Mouse (Mus musculus) heart, embryonic 12.5 days (tissue): Measurements from ENCODE around the gene Dner. TPM values are rescaled to one million over a fixed set of nuclear protein-coding genes. Genes with fewer than 3 reads are reported as not detected.
A peak's percentile ranks its signal among the peaks of the same experiment; 100 is the strongest.

Source experiments
- ATAC-seq: fragments of 200-750 bp; cut with Nextera tagmentation; 2 replicates; pipeline ENCODE4 v1.8.0; 2017; ENCODE audit warnings: moderate TSS enrichment, moderate library complexity; ENCODE audit not compliant: insufficient number of reproducible peaks, low FRiP score
- H3K27ac ChIP-seq: fragments of 300-500 bp; sonication (generic); 2 replicates; pipeline ENCODE4 v1.5.1; 2016; ENCODE audit warnings: mild to moderate bottlenecking, moderate library complexity; ENCODE audit not compliant: poor library complexity, severe bottlenecking
- H3K27me3 ChIP-seq: fragments of 300-500 bp; sonication (generic); replicated peaks from 2 replicates; pipeline ENCODE4 v1.6.1; 2016; ENCODE audit warnings: mild to moderate bottlenecking, moderate library complexity
- H3K36me3 ChIP-seq: fragments of 300-500 bp; sonication (generic); 2 replicates; pipeline ENCODE4 v1.6.1; 2016; ENCODE audit warnings: mild to moderate bottlenecking, moderate library complexity
- H3K4me1 ChIP-seq: fragments of 300-500 bp; sonication (generic); replicated peaks from 2 replicates; pipeline ENCODE4 v1.6.1; 2016; ENCODE audit warnings: mild to moderate bottlenecking
- H3K4me2 ChIP-seq: fragments of 300-500 bp; sonication (generic); 2 replicates; pipeline ENCODE4 v1.6.1; 2016; ENCODE audit warnings: mild to moderate bottlenecking, moderate library complexity
- H3K4me3 ChIP-seq: fragments of 300-500 bp; sonication (generic); 2 replicates; pipeline ENCODE4 v1.5.1; 2016; ENCODE audit warnings: mild to moderate bottlenecking
- H3K9ac ChIP-seq: fragments of 300-500 bp; sonication (generic); 2 replicates; pipeline ENCODE4 v1.6.1; 2016; ENCODE audit warnings: mild to moderate bottlenecking, moderate library complexity
- H3K9me3 ChIP-seq: fragments of 300-500 bp; sonication (generic); replicated peaks from 2 replicates; pipeline ENCODE4 v1.6.1; 2016; ENCODE audit warnings: mild to moderate bottlenecking, moderate library complexity
- WGBS: fragments of 180-500 bp; shearing (Covaris S2); methylation state at CpG from one replicate; pipeline ENCODE4 v1.1.7; 2016; 5-methylcytosine and 5-hydroxymethylcytosine counted together
- polyA plus RNA-seq: library from polyadenylated mRNA; unstranded; fragments of >200 nt; fragmentation: Nextera tagmentation; extraction: Ambion mirVana; gene quantifications from 2 replicates; pipeline ENCODE4 v1.2.1, GENCODE M21; 2016

Dner gene
- polyA plus RNA-seq, 1 experiment from 2014 or later: 1.2 TPM

- Histone ChIP-seq H3K27me3 (no peaks in the 10 kb centered on the region), H3K4me2 (no peak overlapping the region), H3K4me1 (peaks cover 1% of the 10 kb centered on the region; the same call in 1 of the 2 replicates), H3K9me3 (no peaks in the 10 kb centered on the region), H3K4me3 (no peak overlapping the region), H3K9ac (no peak overlapping the region), H3K27ac (no peak overlapping the region), H3K36me3 (no peaks in the 10 kb centered on the region)
- WGBS: 51% methylated on average over 9 of the region's 9 CpGs
- ATAC-seq: no peak
Measured at GRCm38 (mm10) chr1:84590534-84590933, 105.5 kb downstream of the Dner start.

DNA sequence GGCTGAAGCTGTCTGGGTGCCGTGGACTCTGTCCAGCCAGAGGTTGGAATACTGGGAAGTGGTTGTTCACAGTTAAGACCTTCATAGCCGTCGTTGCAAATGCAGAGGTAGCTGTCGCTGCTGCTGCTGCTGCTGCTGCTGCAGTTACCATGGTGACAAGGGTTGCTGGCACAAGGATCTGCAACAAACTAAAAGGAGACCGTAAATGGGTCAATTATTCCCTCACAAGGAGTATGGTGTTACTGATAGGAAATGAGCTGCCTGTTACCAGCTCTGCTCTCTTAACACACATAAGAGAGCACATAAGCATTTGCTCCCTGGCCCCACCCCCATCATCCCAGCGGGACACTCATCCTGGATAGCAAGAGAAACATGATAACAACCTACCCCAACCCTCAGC is 110.6 kb downstream of the Dner start:
- no peak overlapping the region for H3K4me3 ChIP-seq
- no peaks in the 10 kb centered on the region for H3K36me3 ChIP-seq
- no peaks in the 10 kb centered on the region for H3K9me3 ChIP-seq
- no peak overlapping the region for H3K27ac ChIP-seq
- ATAC-seq: no peak
- no peak overlapping the region for H3K9ac ChIP-seq
- H3K4me2 ChIP-seq: no peak overlapping the region
- 18% methylated on average over 6 of the region's 6 CpGs for WGBS
- H3K27me3 ChIP-seq: 0 out of 2 replicates have a peak, but pooled peaks cover 2% of the 10 kb centered on the region
- H3K4me1 ChIP-seq: peaks cover 17% of the 10 kb centered on the region

DNA sequence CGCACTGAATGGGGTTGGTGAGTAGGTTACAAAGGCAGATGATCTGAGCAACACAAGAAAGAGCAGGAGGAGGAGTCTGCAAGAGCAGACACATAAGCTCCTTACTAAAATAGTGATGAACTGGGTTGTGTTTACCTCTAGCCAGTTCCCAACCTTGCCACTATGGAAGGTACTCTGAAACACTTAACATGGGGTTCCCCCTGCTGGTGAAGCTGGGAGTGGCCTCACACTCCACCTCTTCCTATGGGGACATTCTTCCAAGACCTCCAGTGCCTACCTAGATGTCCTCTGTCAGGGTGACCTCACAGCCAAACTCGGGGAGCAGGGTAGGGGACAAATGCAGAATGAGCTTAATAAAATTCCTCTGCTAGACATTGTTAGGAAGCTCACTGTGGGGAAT is 114.2 kb downstream of the Dner start:
- H3K4me1 ChIP-seq: peaks cover 19% of the 10 kb centered on the region
- H3K36me3 ChIP-seq: no peaks in the 10 kb centered on the region
- H3K4me2 ChIP-seq: no peak overlapping the region
- 0 out of 2 replicates have a peak, but pooled peaks cover 2% of the 10 kb centered on the region for H3K27me3 ChIP-seq
- H3K4me3 ChIP-seq: no peak overlapping the region
- 55% methylated on average over 2 of the region's 2 CpGs for WGBS
- peak; percentile 61; the same call in 1 of the 2 replicates for ATAC-seq
- H3K27ac ChIP-seq: no peak overlapping the region
- no peaks in the 10 kb centered on the region for H3K9me3 ChIP-seq
- H3K9ac ChIP-seq: no peak overlapping the region

DNA sequence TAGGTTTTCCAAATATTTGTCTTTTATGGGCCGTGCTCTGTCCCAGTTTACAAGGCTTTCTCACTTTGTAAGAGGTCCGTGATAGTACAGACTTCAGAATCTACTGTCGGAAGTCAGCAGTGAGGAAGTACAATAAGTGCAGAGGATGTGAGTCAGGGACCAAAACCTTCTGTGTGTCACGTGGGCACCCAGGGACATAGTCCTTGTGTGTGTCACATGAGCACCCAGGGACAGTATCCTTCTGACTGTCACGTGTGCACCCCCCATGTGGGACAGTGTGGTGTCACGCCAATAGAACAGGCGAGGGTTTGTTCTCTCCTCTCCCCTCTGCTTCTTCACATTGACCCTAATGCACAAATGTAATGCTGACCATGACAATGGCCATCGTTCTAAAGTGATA is 134.2 kb downstream of the Dner start:
- Histone ChIP-seq H3K4me3 (no peak overlapping the region), H3K9ac (no peak overlapping the region), H3K27ac (no peak overlapping the region), H3K9me3 (no peaks in the 10 kb centered on the region), H3K4me2 (no peak overlapping the region), H3K27me3 (no peaks in the 10 kb centered on the region), H3K4me1 (no peaks in the 10 kb centered on the region), H3K36me3 (no peaks in the 10 kb centered on the region)
- WGBS: 67% methylated on average over 8 of the region's 8 CpGs
- no peak for ATAC-seq

- H3K4me3 ChIP-seq: no peak overlapping the region
- 66% methylated on average over 4 of the region's 4 CpGs for WGBS
- H3K4me2 ChIP-seq: no peak overlapping the region
- no peaks in the 10 kb centered on the region for H3K9me3 ChIP-seq
- H3K27ac ChIP-seq: no peak overlapping the region
- H3K36me3 ChIP-seq: no peaks in the 10 kb centered on the region
- ATAC-seq: no peak
- H3K9ac ChIP-seq: no peak overlapping the region
- H3K4me1 ChIP-seq: no peaks in the 10 kb centered on the region
- H3K27me3 ChIP-seq: no peaks in the 10 kb centered on the region
Measured at GRCm38 (mm10) chr1:84561387-84561786, 134.6 kb downstream of the Dner start.

DNA sequence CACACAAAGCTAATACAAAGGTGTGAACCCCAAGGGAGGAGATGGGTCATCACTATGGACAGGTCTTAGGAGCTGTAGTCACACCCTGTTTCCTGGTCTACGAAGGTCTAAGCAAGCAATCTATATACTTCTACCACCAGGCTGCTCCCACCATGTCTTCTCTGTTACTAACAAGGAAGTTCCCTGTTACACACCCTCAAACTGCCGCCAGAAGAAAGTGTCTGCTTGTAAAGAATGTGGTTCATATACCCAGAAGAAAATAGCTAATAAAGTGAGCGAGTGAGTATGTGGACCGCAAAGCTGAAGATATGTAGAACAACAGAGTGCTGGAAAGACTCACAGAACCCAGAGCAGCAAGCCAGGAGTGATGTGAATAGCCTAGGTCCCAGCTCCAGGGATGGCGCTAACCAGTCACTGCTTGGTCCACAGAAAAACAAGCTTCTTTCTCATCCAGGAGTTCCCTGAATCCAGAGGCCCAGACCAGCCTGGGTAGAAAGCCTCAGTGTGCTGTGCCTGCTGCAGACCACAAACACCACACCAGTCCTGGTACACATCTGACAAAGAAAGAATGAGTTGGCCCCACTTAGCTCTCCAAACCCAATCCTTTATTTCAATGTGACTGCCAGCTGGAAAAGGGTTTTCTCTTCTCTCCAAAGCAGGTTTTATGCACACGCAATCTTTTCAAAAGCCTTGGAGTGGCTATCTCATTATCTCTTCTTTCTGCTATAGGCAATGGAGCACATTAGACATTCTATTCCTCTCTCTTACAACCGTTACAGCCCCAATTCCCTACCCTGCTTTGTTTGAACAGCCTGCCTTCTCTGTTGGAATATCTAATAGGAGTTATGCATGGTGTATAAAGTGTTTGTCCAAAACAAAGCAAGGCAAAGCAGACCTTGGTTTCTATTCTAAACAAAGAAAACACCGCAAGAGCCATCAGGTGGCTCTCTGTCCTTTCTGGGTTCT is 139.2 kb downstream of the Dner start:
- WGBS: 82% methylated on average over 8 of the region's 8 CpGs
- H3K27me3 ChIP-seq: no peaks in the 10 kb centered on the region

GRCm38 (mm10) chr1:84552005-84552404 is 144.0 kb downstream of the Dner start:
- ATAC-seq: no peak
- Histone ChIP-seq H3K4me2 (no peak overlapping the region), H3K9me3 (no peaks in the 10 kb centered on the region), H3K27me3 (no peaks in the 10 kb centered on the region), H3K36me3 (no peaks in the 10 kb centered on the region), H3K9ac (no peak overlapping the region), H3K4me1 (peaks cover 3% of the 10 kb centered on the region; the same call in 1 of the 2 replicates), H3K4me3 (no peak overlapping the region), H3K27ac (no peak overlapping the region)
- WGBS: 89% methylated on average over 3 of the region's 3 CpGs

More for the DNA sequence above, 139.2 kb downstream of the Dner start:
- H3K9me3 ChIP-seq: no peaks in the 10 kb centered on the region
- no peaks in the 10 kb centered on the region for H3K36me3 ChIP-seq
- no peak overlapping the region for H3K4me3 ChIP-seq
- H3K9ac ChIP-seq: no peak overlapping the region
- no peak for ATAC-seq
- H3K27ac ChIP-seq: no peak overlapping the region
- peaks cover 3% of the 10 kb centered on the region; the same call in 1 of the 2 replicates for H3K4me1 ChIP-seq
- H3K4me2 ChIP-seq: no peak overlapping the region

DNA sequence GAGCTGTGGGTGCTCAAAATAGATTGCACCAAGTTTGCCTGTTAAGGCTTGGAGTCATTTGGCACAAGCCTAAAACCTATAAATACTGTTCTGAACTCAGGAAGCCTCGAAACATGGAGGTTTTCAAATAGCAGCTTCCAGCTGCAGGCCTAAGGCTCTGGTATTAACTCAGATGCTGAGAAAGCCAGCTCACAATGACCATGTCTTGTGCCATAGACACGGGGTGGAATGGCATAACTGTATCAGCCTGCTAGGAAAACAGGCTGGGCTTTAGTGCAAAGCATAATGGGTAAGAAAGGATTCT is 146.0 kb downstream of the Dner start:
- Histone ChIP-seq H3K9ac (no peak overlapping the region), H3K4me2 (no peak overlapping the region), H3K4me3 (no peak overlapping the region), H3K9me3 (no peaks in the 10 kb centered on the region), H3K27me3 (no peaks in the 10 kb centered on the region), H3K27ac (no peak overlapping the region), H3K4me1 (peaks cover 3% of the 10 kb centered on the region; the same call in 1 of the 2 replicates), H3K36me3 (no peaks in the 10 kb centered on the region)
- 58% methylated on average over 2 of the region's 2 CpGs for WGBS
- ATAC-seq: no peak

GRCm38 (mm10) chr1:84549367-84550064 is 146.5 kb downstream of the Dner start:
- H3K9me3 ChIP-seq: no peaks in the 10 kb centered on the region
- no peaks in the 10 kb centered on the region for H3K4me1 ChIP-seq
- H3K4me2 ChIP-seq: no peak overlapping the region
- H3K36me3 ChIP-seq: no peaks in the 10 kb centered on the region
- no peak overlapping the region for H3K4me3 ChIP-seq
- no peak overlapping the region for H3K9ac ChIP-seq
- no peaks in the 10 kb centered on the region for H3K27me3 ChIP-seq
- ATAC-seq: no peak
- WGBS: 21% methylated on average over 2 of the region's 2 CpGs
- no peak overlapping the region for H3K27ac ChIP-seq

DNA sequence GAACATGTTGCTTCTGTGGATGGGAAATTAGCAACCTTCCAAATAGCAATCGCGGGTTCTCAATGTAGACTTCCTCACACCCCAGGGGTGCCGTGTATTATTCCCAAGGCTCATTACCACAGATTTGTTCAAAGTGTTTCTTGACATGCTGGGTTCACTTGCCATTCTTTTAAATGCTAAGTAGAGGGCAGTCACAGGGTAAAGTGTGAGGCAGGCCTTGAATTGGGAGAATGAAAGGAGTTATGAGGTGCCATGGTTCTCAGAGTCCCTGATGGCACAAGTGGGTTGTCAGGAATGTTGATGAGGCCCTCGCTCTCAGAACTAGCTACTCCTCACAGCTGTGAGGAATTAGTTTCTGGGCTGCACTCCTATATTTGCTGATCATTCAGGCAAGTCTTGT is 160.0 kb downstream of the Dner start:
- no peaks in the 10 kb centered on the region for H3K9me3 ChIP-seq
- H3K4me2 ChIP-seq: no peak overlapping the region
- ATAC-seq: no peak
- no peaks in the 10 kb centered on the region for H3K4me1 ChIP-seq
- H3K36me3 ChIP-seq: no peaks in the 10 kb centered on the region
- WGBS: 71% methylated on average over 4 of the region's 4 CpGs
- no peak overlapping the region for H3K27ac ChIP-seq
- no peak overlapping the region for H3K4me3 ChIP-seq
- no peaks in the 10 kb centered on the region for H3K27me3 ChIP-seq
- H3K9ac ChIP-seq: no peak overlapping the region

- Histone ChIP-seq H3K9me3 (no peaks in the 10 kb centered on the region), H3K9ac (no peak overlapping the region), H3K36me3 (no peaks in the 10 kb centered on the region), H3K4me3 (no peak overlapping the region), H3K27ac (no peak overlapping the region), H3K27me3 (no peaks in the 10 kb centered on the region), H3K4me1 (no peaks in the 10 kb centered on the region), H3K4me2 (no peak overlapping the region)
- ATAC-seq: no peak
- 66% methylated on average over 3 of the region's 3 CpGs for WGBS
Measured at GRCm38 (mm10) chr1:84525514-84525913, 170.5 kb downstream of the Dner start.
